Mouse (Mus musculus) urinary bladder, postnatal 36 days (tissue): Measurements from ENCODE around the gene Hba-x.
"Not testable (repeated sequence)": the region's sequence is repeated elsewhere in the genome, so short reads cannot be mapped to it uniquely, and the experiment has no call there.

Experiments
- DNase-seq, 2 experiments: peaks; one replicate each; pipeline ENCODE4 v3.0.0; 2022; ENCODE audit warnings: low spot score in 2 of 2, mixed read lengths in 1 of 2

Hba-x gene

GRCm38 (mm10) chr11:32285887-32286286 is 9.7 kb downstream of the Hba-x start:
- not testable (repeated sequence) for DNase-seq

GRCm38 (mm10) chr11:32286695-32287492 is 10.7 kb downstream of the Hba-x start, which contains the start of gene Hbq1b:
Gene Hbq1b (plus strand): TSS chr11:32286965.
- peak; percentile 63 to 73 for DNase-seq

- DNase-seq, result no peak
These were observed 11.3 kb downstream of the Hba-x start for GRCm38 (mm10) chr11:32287493-32287825.

- not testable (repeated sequence) for DNase-seq
These were observed 16.6 kb downstream of the Hba-x start for GRCm38 (mm10) chr11:32292819-32293218.

- not testable (repeated sequence) for DNase-seq
These were observed 17.3 kb downstream of the Hba-x start for GRCm38 (mm10) chr11:32293479-32293878.

- DNase-seq, result not testable (repeated sequence)
These were observed 20.0 kb downstream of the Hba-x start, which contains the start of gene Hba-a2 for GRCm38 (mm10) chr11:32296203-32296602. Gene Hba-a2 (plus strand): TSS chr11:32296489.

GRCm38 (mm10) chr11:32297417-32297816 is 21.2 kb downstream of the Hba-x start:
- DNase-seq, result not testable (repeated sequence)

GRCm38 (mm10) chr11:32297866-32298531 is 21.8 kb downstream of the Hba-x start:
- no peak for DNase-seq

- no peak for DNase-seq
These were observed 22.3 kb downstream of the Hba-x start for GRCm38 (mm10) chr11:32298532-32298918.

GRCm38 (mm10) chr11:32299865-32300264 is 23.7 kb downstream of the Hba-x start, which contains the start of gene Hbq1a:
Gene Hbq1a (plus strand): TSS chr11:32300069.
- peak; percentile 24 to 41 for DNase-seq

GRCm38 (mm10) chr11:32300279-32301267 is 24.4 kb downstream of the Hba-x start:
- DNase-seq, result no peak

- no peak for DNase-seq
These were observed 25.3 kb downstream of the Hba-x start for GRCm38 (mm10) chr11:32301506-32301905.

- DNase-seq, result no peak
These were observed 26.7 kb downstream of the Hba-x start for GRCm38 (mm10) chr11:32302824-32303419.

GRCm38 (mm10) chr11:32303455-32303854 is 27.3 kb downstream of the Hba-x start:
- no peak for DNase-seq

- no peak for DNase-seq
These were observed 30.8 kb downstream of the Hba-x start for GRCm38 (mm10) chr11:32307006-32307405.

- DNase-seq, result no peak
These were observed 33.2 kb downstream of the Hba-x start for GRCm38 (mm10) chr11:32309446-32309845.

GRCm38 (mm10) chr11:32309928-32310327 is 33.7 kb downstream of the Hba-x start:
- DNase-seq, result no peak

GRCm38 (mm10) chr11:32316009-32316408 is 39.8 kb downstream of the Hba-x start:
- DNase-seq, result no peak

GRCm38 (mm10) chr11:32320507-32321195 is 44.5 kb downstream of the Hba-x start:
- DNase-seq, result no peak

- peak in 1 of 2 experiments; percentile 50 for DNase-seq
These were observed 45.0 kb downstream of the Hba-x start for GRCm38 (mm10) chr11:32321196-32321565.

GRCm38 (mm10) chr11:32324609-32325008 is 48.4 kb downstream of the Hba-x start:
- peak; percentile 78 to 85 for DNase-seq
